Mouse (Mus musculus) spleen, postnatal 14 days (tissue): ENCODE measurements around the gene Rnf181.

Source experiments
- DNase-seq, 2 experiments: peaks; one replicate each; pipeline ENCODE4 v3.0.0; 2021 to 2022; ENCODE audit warnings: low spot score in 2 of 2

Gene Rnf181

DNA sequence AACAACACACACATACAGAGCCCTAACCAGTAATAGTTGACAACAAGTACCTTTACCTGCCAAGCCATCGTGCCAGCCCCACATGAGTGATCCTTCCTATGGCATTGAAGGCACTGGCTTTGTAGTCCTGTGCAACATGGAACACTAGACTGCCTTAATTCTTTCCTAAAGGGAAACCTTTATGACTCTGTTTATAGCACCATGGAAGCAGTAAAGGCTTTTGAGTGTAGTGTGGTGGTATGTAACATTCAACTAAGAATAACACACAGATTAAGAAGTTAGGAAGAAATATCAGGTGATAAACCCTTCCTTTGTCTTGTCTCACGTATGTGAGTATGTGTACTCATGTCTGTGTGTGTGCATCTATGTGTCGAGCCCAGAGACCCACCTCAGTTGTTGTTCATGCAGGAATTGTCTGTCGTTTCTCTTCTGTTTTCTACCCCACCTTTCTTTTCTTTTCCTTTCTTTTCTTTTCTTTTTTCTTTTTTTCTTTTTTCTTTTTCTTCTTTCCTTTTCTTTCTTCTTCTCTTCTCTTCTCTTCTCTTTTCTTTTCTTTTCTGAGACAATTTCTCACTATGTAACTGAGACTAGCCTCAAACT is at the start of gene Rnf181:
Gene Rnf181, minus strand, starts transcription at position 113 of the 600 bp plus-strand sequence.
- DNase-seq = no peak

DNA sequence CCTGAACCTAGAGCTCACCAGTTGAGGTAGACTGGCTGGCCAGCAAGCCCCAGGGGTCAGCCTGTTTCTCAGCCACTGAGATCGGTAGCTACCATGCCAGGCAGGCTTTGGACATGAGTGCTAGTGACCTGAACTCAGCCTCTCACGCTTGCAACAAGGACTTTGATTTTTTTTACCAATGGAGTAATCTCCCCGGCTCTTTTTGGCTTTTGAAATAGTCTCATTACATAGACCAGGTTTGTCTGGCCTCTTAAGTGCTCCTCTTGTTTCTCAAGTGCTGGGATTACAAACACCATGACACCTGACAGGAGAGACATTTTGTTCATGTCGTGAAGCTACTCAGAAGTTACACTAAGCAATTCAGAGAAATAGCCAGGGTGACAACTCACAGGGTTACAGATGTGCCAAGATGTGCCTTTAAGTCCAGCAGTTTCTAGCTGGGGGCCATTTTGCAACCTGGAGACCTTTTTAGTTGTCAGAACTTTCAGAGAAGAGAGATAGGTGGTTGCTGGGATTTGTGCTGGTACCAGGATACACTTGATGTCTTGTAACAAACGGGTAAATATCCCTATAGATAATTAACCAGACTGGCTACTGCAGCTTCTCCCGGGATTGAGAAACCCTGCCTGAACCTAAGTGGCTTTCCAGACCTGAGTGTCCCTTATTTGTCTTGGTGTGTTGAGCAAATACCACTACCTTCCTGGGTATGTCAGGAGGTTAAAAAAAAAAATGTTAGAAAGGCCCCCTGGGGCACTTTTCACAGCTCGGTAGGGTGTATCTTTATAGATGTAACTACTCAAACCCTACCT is 49.4 kb upstream of the Rnf181 start:
- DNase-seq = no peak

DNA sequence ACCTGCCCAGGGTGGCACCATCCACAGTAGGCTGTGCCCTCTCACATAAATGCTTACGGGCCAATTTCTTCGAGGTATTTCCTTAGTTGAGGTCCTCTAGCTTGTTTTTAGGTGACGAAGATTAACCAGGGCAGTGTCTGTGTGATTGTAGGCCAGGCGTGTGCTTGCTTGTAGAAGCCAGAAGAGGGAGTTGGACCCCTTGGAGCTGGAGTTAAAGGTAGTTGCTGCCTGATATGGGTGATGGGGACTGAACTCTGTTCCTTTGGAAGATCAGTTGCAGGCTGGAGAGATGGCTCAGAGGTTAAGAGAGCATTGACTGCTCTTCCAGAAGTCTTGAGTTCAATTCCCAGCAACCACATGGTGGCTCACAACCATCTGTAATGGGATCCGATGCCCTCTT is 48.4 kb upstream of the Rnf181 start:
- no peak for DNase-seq

DNA sequence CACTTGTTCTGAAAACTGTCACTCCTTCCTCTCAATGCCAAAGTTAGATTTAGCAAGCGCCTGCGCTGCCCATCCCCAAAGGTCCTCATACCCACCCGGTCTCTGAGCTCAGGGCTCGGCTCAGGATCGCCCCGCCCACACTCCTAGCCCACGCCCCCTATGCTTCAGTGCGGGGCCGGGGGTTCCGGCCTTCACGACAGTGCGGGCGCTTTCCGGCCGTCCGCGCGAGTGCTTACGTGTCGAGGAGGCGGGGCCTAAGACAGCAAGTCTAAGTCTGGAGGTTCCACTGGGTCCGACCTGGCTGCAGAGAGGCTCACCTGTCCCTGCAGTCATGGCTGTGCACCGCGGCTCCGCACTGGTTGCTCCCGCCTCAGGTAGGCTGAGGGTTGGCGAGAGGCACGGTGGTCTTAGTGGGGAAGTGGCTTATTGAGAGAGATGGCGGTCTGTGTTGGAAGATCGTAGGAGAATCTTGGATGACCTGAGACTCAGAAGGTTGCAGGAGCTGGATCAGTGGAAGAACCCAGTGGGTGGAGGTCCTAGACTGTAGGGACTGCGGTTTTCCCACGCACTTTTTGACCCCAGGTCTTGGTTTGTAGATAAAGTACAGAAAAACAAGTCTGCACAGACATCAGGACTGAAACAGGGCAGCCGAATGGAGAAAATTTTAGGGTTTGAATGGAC is 47.5 kb upstream of the Rnf181 start, which contains the start of gene Ggcx:
Gene Ggcx, plus strand, starts transcription at position 233 of the 681 bp plus-strand sequence.
- peak; percentile 86 to 91 for DNase-seq

DNA sequence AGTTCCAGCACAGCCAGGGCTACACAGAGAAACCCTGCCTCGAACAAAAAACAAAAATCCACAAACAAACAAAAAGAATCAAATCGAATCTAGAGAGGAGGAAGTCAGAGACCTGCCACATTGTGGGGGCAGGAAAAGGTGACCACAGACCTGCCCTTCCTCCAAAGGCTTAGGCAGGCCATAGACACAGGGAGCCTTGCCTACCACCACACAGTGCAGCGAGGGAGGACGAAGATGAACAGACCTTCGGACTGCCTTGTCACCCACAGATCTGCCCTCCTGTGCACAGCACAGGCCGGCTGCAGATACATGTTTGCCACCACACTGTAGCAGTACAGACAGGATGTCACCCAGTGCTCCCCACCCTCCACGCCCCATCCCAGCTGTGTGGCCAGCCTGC is 43.8 kb upstream of the Rnf181 start:
- no peak for DNase-seq

DNA sequence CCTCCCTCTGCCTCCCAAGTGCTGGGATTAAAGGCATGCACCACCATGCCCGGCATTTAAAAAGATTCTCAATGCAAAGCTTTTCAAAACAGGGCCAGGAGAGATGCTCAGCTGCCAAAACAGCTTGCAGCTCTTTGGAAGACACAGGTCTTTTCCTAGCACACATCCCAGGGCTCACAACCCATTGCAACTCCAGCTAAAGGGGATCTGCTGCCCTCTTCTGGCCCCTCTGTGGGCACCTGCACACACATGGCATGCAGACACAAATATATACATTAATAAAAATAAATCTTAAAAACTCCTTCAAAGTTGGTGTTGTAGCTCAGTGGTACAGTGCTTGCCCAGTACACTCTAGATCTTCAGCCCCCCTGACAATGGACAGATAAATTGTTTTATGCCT is 43.2 kb upstream of the Rnf181 start:
- no peak for DNase-seq

DNA sequence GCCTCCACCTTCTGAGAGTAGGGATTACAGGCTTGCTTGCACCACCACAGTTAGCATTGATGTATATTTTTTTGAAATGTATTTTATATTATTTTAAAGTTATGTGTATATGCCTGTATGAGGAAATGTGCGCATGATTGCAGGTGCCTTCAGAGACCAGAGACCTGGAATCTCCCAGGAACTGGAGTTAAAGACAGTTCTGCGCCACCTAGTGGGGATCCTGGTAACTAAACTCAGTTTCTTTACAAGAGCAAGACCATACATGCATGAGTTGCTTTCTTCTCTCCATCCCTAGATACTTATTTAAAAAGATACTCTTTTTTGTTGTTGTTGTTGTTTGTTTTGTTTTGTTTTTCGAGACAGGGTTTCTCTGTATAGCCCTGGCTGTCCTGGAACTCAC is 42.8 kb upstream of the Rnf181 start:
- peak in 1 of 2 experiments; percentile 59 for DNase-seq

DNA sequence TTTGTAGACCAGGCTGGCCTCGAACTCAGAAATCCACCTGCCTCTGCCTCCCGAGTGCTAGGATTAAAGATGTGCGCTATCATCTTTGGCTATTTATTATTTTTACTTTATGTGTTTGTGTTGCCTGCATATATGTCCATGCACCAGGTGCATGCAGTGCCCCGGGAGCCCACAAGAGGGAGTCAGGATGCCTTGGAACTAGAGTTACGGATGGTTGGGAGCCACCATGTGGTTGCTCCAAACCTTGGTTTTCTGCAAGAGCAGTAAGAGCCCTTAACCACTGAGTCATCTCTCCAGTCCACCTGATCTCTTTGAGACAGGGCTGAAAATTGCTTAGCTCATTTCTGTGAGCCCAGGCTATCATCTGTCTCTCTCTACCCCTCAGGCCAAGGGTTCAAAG is 40.4 kb upstream of the Rnf181 start:
- DNase-seq = peak; percentile 65 to 83

DNA sequence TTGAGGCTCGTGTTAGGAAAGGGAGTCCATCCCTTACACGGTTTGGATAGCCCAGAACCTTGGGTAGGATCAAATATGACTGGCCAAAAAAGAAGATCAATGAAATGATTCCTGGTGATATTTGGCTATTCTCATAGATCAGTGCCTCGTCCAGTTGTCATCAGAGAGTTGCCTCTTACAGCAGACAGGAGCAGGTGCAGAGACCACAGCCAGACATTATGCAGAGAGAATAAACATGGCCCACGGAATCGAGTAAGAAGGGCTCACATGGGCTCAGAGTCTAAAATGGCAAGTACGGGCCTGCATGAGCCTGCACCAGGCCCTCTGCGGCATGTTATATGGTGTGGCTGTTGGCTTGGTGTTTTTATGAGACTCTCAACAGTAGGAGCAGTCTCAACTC is 38.6 kb upstream of the Rnf181 start:
- DNase-seq = no peak

DNA sequence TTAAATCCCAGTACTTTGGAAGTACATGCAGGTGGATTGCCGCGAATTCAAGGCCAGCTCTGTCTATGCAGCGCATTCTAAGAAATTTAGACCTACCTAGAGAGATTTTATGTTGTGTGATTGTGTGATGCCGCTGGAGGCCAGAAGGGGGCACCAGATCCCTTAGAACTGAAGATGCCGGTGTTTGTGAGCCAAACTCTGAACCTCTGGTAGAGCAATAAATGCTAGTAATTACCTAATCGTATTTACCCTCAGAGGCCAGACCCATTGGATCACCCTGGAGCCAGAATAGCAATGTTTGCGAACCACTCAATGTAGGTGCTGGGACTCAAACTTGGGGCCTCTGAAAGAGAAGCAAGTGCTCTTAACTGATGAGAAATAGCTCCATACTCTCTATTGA is 35.1 kb upstream of the Rnf181 start:
- peak; percentile 69 to 76 for DNase-seq

DNA sequence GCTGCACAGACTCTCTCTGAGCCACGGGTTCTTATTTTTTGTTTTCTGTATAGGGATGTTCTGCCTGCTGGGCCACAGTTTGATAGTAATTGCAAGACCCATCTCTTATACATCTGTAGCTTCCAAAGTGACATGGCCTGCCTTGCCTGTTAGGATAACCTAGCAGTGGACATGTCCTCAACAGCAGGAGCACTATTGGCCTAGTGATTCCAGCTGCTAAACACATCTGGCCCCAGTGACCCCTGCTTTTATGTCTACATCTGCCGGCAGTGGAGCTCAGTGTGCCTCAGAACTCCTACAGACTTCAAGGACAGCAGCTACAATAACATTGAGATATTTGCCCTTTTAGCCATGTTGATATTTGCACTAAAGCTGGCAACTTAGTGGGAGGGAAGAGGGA is 33.2 kb upstream of the Rnf181 start:
- DNase-seq = no peak

DNA sequence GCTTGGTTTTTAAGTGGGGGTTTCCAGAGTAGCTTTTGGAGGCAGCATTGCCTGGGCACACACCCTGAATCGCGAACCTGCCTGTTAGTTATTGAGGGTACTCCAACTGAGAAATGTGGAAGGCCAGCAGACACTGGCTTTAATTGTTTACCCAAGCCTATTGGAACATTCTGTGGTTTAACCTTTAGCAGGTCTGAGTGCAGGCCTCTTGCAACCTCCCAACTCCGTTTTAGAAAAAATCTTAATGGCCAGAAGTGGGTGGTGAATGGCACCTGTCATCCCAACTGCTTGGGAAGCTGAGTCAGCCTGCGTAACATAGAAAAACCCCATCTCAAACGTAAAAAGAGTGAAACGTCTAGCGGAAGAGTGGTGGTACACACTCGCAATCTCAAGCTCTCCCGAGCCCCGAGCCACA is 30.1 kb upstream of the Rnf181 start:
- no peak for DNase-seq

DNA sequence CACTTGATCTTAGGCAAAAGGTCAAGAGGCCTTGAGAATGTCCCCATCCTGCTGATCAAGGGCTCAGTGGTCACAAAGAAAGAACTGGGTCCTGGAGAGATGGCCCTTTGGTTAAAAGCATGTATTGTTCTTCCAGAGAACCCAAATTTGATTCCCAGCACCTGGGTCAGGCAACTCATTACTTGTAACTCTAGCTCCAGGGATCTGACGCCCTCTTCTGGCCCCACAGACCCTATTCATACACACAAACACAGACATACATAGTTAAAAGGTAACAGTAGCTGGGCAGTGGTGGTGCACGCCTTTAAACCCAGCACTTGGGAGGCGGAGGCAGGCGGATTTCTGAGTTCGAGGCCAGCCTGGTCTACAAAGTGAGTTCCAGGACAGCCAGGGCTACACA is 25.6 kb upstream of the Rnf181 start:
- DNase-seq = no peak

DNA sequence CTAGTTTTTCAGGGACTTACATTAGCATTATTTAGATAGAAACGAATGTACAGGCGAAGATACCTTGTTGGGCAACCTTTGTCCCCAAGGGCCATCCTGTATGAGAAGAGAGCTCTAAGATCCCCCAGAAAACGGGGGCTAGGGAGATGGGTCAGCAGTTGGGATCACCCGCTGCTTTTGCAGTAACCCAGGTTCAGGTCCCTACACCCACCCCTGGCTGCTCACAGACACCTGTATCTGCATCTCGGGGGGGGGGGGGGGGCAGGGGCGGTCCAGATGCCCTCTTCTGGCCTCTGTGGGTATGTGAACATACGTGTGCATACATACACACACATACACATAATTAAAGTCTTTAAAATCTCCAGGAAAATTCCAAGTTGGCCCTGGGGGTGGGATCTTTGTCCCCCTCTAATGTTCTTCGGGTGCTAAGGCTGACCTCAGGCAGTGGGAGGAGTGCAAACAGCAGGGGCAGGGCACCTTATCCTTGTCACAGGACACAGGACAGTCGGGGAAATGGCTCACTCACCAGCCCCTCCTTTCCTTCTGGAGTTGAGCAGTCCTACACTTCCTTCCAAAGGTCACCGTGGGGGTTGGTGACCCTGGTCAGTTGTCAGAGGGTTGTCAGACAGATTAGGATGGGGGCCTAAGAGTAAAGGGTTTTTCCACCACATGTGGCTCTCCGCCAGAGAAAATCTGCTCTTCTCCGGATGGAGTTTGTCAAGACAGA is 24.2 kb upstream of the Rnf181 start:
- DNase-seq = no peak

DNA sequence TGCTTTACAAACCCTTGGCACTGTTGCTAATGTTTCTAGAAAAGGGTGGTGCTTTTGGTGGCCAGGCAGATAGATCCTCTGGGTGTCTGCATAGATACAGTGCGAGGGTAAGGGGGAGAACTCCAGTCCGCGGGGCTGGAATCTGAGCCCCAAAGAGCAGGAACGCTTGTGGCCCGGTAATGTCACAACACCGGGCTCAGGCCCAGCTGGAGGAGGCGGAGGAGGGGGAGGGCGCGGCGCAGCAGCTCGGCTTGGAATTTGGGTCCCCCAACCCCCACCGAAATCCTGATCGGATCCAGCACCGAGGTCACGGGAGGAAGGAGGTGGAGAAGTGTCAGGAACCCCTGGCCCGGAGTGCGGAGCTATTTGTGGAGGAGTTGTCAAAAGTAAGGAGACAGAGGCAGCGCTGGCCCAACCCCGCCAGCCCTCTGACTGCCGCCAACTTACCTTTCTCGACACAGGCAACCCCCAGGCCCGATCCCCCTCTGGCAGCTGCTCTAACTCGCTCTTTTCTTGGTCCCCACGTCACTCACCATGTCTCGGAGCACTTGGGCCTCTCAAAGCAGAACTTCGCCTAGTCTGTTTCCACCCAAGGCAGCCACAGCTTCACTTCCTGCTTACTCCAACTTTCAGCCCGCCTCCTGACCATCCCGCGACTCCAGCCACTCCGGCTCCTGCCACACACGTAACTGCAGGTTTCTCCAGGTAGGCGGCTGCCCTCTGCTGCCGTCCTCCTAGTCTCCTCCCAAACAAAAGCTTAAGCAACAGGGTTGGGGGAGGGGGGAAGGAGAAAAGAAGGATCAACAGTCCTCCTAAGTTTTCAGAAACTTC is 23.4 kb upstream of the Rnf181 start, which contains the start of gene Vamp8:
Gene Vamp8, minus strand, starts transcription at position 763 of the 831 bp plus-strand sequence.
- peak; percentile 60 to 63 for DNase-seq

DNA sequence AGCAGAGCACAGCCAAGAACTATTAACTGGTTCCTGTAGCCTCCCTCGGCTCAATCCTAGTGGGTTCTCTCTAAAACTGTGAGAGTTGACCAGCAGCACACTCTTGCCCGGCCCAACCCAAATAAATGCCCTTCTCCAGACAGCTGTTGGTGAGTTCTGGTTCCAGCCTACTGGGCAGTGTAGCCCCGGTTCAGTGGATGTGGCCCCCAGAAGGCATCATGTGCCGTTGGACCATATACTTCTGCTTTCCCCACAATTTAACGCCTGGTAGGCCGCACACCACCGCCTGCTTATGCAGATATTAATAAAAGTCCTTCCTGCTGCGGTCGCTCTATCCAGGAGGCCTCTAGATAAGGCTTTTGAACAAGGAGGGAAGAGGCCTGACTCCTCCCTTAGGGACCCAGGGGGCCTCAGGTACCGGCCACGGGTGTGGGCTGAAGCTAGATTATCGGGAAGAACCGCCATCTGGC is 22.8 kb upstream of the Rnf181 start:
- no peak for DNase-seq

DNA sequence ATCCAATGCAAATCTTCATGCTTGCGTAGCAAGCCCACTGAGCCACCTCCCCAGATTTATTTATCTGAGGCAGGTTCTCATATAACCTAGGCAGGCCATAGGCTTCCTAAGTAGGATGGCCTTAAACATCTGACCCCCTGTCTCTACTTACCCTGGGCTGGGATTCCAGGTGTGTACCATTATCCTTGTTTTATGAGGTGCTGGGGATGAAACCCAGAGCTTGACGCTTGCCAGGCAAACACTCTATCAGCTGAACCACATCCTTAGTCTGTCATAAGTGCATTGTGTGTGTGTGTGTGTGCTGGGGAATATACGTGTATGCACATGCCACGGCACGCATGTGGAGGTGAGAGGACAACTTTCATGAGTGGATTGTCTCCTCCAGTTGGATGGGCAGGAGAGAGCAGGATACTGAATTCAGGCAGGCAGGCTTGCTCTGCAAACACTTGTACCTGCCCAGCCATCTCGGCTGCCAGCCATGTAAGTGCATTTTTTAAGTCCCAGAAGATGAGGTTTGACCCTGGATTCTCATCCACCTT is 22.1 kb upstream of the Rnf181 start:
- DNase-seq = no peak

DNA sequence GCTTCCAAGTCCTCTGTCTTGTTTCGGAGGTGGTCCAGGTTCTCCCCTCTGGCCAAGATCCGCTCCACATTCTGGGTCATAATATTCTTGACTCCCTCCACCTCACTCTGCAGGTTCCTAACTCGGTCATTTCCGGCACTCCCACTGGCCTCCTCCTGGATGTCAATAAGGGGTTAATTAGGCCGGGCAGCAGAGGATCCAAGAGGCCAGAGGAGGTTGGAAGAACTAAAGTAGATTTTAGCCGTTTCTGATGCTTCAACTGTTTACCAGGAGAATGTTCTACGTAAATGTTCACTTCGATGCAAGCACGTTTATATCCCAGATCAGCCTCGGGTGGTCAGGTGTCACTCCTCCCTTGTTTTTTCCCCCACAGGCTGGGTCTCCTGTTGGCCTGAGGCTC is 21.5 kb upstream of the Rnf181 start:
- no peak for DNase-seq

DNA sequence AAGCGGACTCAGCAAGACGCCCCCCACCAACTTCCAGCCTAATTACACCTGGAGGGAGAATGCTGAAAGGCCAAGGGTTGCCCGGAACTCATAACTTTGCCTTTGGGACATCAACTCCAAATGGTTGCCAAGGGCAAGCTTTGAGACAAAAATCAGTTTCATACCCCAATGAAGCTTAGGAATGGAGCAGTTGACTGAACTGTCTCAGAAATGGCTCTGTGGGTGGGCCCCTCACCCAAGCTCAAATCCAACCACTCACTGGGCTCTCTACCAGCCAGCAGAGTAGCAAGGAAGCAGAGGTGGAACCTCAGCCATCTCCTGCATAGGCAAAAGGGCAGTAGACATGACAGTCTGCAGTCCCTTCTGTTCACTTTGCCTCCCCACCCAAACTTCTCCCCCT is 21.1 kb upstream of the Rnf181 start:
- no peak for DNase-seq

DNA sequence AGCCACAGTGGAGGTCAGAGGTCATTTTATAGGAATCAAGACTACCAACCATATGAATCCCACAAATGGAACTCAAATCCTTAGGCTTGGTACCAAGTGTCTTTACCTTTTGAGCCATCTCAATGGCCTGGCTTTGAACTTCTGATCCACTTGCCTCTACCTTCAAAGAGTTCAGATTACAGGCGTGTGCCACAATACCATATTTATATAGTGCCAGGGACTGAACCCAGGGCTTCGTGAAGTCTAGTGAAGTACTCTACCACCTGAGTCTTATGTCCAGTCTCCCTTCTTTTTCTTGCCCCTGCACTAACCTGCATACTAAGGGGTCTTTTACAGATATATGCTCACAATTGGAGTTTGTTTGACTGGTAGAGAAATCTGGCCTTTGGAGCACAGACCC is 19.8 kb upstream of the Rnf181 start:
- no peak for DNase-seq

DNA sequence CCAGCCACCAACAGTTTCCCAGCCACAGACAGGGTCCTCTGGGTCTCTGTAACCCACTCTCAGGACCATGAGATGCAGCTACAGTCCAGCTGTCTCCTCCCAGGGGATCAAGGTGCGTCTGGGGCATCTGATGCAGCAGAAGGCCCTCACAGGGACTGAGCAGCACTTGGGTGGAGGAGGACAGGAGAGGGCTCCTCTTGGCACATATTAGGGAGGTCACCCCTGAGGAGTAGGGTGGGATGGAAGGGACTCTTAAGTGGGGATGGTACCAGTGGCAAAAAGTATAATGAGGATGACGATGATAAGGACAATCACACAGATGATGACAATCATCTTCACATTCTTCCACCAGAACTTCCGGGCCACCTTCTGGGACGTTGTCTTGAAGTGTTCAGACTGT is 18.5 kb upstream of the Rnf181 start:
- no peak for DNase-seq
